In the genomic region with DNA sequence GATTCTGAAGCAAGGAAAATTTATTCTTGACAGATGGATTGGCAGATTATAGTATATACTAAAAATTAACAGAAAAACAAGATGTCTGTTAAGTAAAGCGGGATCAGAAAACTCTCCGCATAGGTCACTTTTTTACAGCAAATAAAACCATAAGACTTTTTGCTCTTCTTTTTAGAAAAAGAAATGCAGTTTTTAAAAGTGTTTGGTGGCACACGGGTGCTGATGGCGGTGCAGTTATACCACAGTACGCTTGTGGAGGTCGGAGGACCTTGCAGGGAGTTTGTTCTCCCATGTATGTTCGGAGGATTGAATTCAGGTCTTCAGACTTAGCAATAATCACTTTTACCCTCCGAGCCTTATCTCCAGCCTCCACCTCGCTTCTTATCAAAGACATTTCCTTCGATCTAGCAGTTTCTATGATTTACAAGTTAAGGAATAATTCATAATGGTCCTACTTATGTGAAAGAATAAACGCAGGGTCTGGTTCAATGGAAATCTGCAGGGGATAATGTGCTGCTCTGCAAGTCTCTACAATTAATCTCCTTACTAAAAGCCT, we compare ENCODE assay signal across 7 mouse cellular contexts.
DNase-seq lines count a peak whose midpoint lies in the region; ATAC-seq lines count a peak whose summit lies in the region.

No protein-coding gene starts in this region.

- WGBS in neural tube, embryonic 11.5 days, result 15% methylated on average over 11 of the region's 11 CpGs
- WGBS in hindbrain, embryonic 14.5 days, result 10% methylated on average over 11 of the region's 11 CpGs
- 6% methylated on average over 11 of the region's 11 CpGs for WGBS in midbrain, embryonic 14.5 days

- H3K27me3 ChIP-seq in neural tube, embryonic 11.5 days (ENCODE audit: control insufficient read depth, insufficient read depth, low read length), result no peaks in the 10 kb centered on the region
- no peaks in the 10 kb centered on the region for H3K27me3 ChIP-seq in hindbrain, embryonic 14.5 days (ENCODE audit: control insufficient read depth, insufficient read depth, low read length)
- H3K27me3 ChIP-seq in midbrain, embryonic 14.5 days (ENCODE audit: control insufficient read depth, insufficient read depth, low read length), result no peaks in the 10 kb centered on the region

- H3K36me3 ChIP-seq in neural tube, embryonic 11.5 days (ENCODE audit: control insufficient read depth, insufficient read depth, low read length), result no peaks in the 10 kb centered on the region
- no peaks in the 10 kb centered on the region for H3K36me3 ChIP-seq in hindbrain, embryonic 14.5 days (replicated peaks; ENCODE audit: control insufficient read depth, insufficient read depth)
- H3K36me3 ChIP-seq in midbrain, embryonic 14.5 days (ENCODE audit: control insufficient read depth, insufficient read depth, low read length), result no peaks in the 10 kb centered on the region

- ATAC-seq in neural tube, embryonic 11.5 days (ENCODE audit: insufficient read depth, low FRiP score, low TSS enrichment), result no peak
- ATAC-seq in hindbrain, embryonic 14.5 days (ENCODE audit: low FRiP score), result no peak
- ATAC-seq in midbrain, embryonic 14.5 days (ENCODE audit: low FRiP score, low TSS enrichment), result no peak

- peak overlapping the region; percentile 83 for H3K27ac ChIP-seq in neural tube, embryonic 11.5 days (ENCODE audit: low read depth, low read length)
- H3K27ac ChIP-seq in hindbrain, embryonic 14.5 days, result peak overlapping the region; percentile 93
- peak overlapping the region; percentile 85 for H3K27ac ChIP-seq in midbrain, embryonic 14.5 days (replicated peaks; ENCODE audit: low read depth, low read length)

- H3K9ac ChIP-seq in neural tube, embryonic 11.5 days (ENCODE audit: low read length), result peak overlapping the region; percentile 45
- peak overlapping the region; percentile 60 for H3K9ac ChIP-seq in hindbrain, embryonic 14.5 days
- peak overlapping the region; percentile 36 for H3K9ac ChIP-seq in midbrain, embryonic 14.5 days (replicated peaks; ENCODE audit: low read length)

- H3K4me3 ChIP-seq in neural tube, embryonic 11.5 days (ENCODE audit: low read depth, low read length), result peak overlapping the region; percentile 19; the same call in 1 of the 2 replicates
- H3K4me3 ChIP-seq in hindbrain, embryonic 14.5 days (replicated peaks; ENCODE audit: low read length), result peak overlapping the region; percentile 32
- H3K4me3 ChIP-seq in midbrain, embryonic 14.5 days (replicated peaks; ENCODE audit: low read depth, low read length), result peak overlapping the region; percentile 35

- DNase-seq in neural tube, embryonic 11.5 days (ENCODE audit: low spot score), result no peak
- no peak for DNase-seq in neural tube, embryonic 10.5 days (ENCODE audit: extremely low spot score, low spot score)
- peak; percentile 48 for DNase-seq in embryo, embryonic 9.5 days (ENCODE audit: extremely low spot score)
- DNase-seq in hindbrain, embryonic 14.5 days (ENCODE audit: low spot score), result peak; percentile 63
- peak; percentile 69 for DNase-seq in midbrain, embryonic 14.5 days
- no peak for DNase-seq in urinary bladder, adult 2 months (ENCODE audit: low spot score)
- DNase-seq in spleen, postnatal 14 days (ENCODE audit: low spot score in 2 of 2), result no peak

- H3K4me2 ChIP-seq in neural tube, embryonic 11.5 days (ENCODE audit: low read depth), result peak overlapping the region; percentile 45
- peak overlapping the region; percentile 66 for H3K4me2 ChIP-seq in hindbrain, embryonic 14.5 days (replicated peaks)
- H3K4me2 ChIP-seq in midbrain, embryonic 14.5 days (ENCODE audit: low read length), result peak overlapping the region; percentile 54

- no peaks in the 10 kb centered on the region for H3K9me3 ChIP-seq in neural tube, embryonic 11.5 days (ENCODE audit: control insufficient read depth, low read length)
- H3K9me3 ChIP-seq in hindbrain, embryonic 14.5 days (ENCODE audit: control insufficient read depth, low read length), result no peaks in the 10 kb centered on the region
- H3K9me3 ChIP-seq in midbrain, embryonic 14.5 days (ENCODE audit: control insufficient read depth, low read length), result no peaks in the 10 kb centered on the region

- H3K4me1 ChIP-seq in neural tube, embryonic 11.5 days (ENCODE audit: control insufficient read depth, insufficient read depth, low read length), result peaks cover 12% of the 10 kb centered on the region; the same call in 1 of the 2 replicates
- peaks cover 12% of the 10 kb centered on the region; the same call in 1 of the 2 replicates for H3K4me1 ChIP-seq in hindbrain, embryonic 14.5 days (replicated peaks; ENCODE audit: control insufficient read depth, insufficient read depth, low read length)
- peaks cover 14% of the 10 kb centered on the region for H3K4me1 ChIP-seq in midbrain, embryonic 14.5 days (ENCODE audit: control insufficient read depth, insufficient read depth, low read length)

Comparison
In these comparisons a context has a peak if more than half of its experiments do, and no peak if none do; other contexts are left out.
1. DNase-seq: peak in embryo, embryonic 9.5 days (single experiment), hindbrain, embryonic 14.5 days (single experiment) and midbrain, embryonic 14.5 days (single experiment); none in neural tube, embryonic 11.5 days (single experiment), neural tube, embryonic 10.5 days (single experiment), urinary bladder, adult 2 months (single experiment) and spleen, postnatal 14 days (0 of 2).
2. Peak in every context shown above with its lines, with median percentiles within 50 percentile points of each other: H3K27ac ChIP-seq, H3K4me2 ChIP-seq, H3K4me3 ChIP-seq and H3K9ac ChIP-seq.